Mouse (Mus musculus) forebrain, postnatal 0 days (tissue): Measurements from ENCODE around the gene Man1a. TPM values are rescaled to one million over a fixed set of nuclear protein-coding genes. Genes with fewer than 3 reads are reported as not detected.

ENCODE experiments used
- ATAC-seq: fragments of 200-750 bp; cut with Nextera tagmentation; 2 replicates; pipeline ENCODE4 v1.8.0; 2017; ENCODE audit warnings: mild to moderate bottlenecking, moderate library complexity
- DNase-seq: peaks from one replicate; pipeline ENCODE4 v3.0.0-alpha.2; 2015
- H3K27ac ChIP-seq: fragments of 300-500 bp; sonication (generic); 2 replicates; pipeline ENCODE4 v1.5.1; 2014; ENCODE audit warnings: low read depth, mild to moderate bottlenecking, antibody characterized with exemption, low read length, moderate library complexity, mixed read lengths
- H3K27me3 ChIP-seq: fragments of 300-500 bp; sonication (generic); 2 replicates; pipeline ENCODE4 v1.6.1; 2014; ENCODE audit warnings: mild to moderate bottlenecking, low read length, mixed read lengths; ENCODE audit not compliant: insufficient read depth
- H3K36me3 ChIP-seq: fragments of 300-500 bp; sonication (generic); 2 replicates; pipeline ENCODE4 v1.6.1; 2014; ENCODE audit warnings: mild to moderate bottlenecking, moderate library complexity; ENCODE audit not compliant: insufficient read depth
- H3K4me1 ChIP-seq: fragments of 300-500 bp; sonication (generic); 2 replicates; pipeline ENCODE4 v1.6.1; 2014; ENCODE audit warnings: antibody characterized with exemption; ENCODE audit not compliant: insufficient read depth
- H3K4me2 ChIP-seq: fragments of 300-500 bp; sonication (generic); 2 replicates; pipeline ENCODE4 v1.6.1; 2014; ENCODE audit warnings: low read depth, mild to moderate bottlenecking, moderate library complexity
- H3K4me3 ChIP-seq: fragments of 300-500 bp; sonication (generic); 2 replicates; pipeline ENCODE4 v1.5.1; 2014; ENCODE audit warnings: low read depth, low read length, mixed read lengths
- H3K9ac ChIP-seq: fragments of 300-500 bp; sonication (generic); 2 replicates; pipeline ENCODE4 v1.6.1; 2014; ENCODE audit warnings: mild to moderate bottlenecking
- H3K9me3 ChIP-seq: fragments of 300-500 bp; sonication (generic); 2 replicates; pipeline ENCODE4 v1.6.1; 2016; ENCODE audit warnings: low read length
- CTCF ChIP-seq: sonication (generic); IDR thresholded peaks from 2 replicates; pipeline ENCODE4 v1.5.1; 2016; ENCODE audit warnings: antibody characterized with exemption, control low read depth, low read depth
- WGBS: fragments of 180-500 bp; shearing (Covaris S2); extraction: QIAGEN DNeasy Blood & Tissue Kit; methylation state at CpG from one replicate; pipeline ENCODE4 v1.1.7; 2014; 5-methylcytosine and 5-hydroxymethylcytosine counted together
- polyA plus RNA-seq: library from polyadenylated mRNA; unstranded; fragments of >200 nt; fragmentation: Nextera tagmentation; extraction: Ambion mirVana; gene quantifications from 2 replicates; pipeline ENCODE4 v1.2.1, GENCODE M21; 2015
- total RNA-seq: library from RNA; depleted of rRNA; stranded (reverse); fragments of >200 nt; gene quantifications from 2 replicates; pipeline ENCODE4 v1.2.3, GENCODE M21; 2014

The Man1a gene
- total and polyA plus RNA-seq, 2 experiments from 2014 or later = 4.7 to 25.4 TPM

DNA sequence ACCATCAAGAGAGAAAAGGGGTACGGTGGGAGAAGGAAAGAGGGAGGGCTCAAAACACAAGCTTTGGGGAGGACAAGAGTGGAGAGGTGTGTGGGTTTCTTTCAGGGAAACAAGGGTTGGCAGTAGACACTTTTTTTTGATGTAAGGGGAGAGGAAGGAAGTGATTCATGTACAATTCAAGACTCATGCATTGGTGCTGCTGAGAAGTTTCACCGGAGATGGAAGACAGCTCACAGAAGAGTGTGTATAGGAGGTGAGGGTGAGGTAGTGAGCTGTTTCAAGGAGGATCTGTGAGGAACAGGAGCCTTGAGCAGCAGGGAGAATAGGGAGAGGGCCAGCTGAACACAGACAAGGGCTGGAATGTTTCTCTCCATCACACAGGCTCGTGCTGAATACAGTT is 116.7 kb downstream of the Man1a start:
- Histone ChIP-seq H3K9me3 (no peaks in the 10 kb centered on the region), H3K4me3 (no peak overlapping the region), H3K27ac (no peak overlapping the region), H3K4me1 (no peaks in the 10 kb centered on the region), H3K27me3 (no peaks in the 10 kb centered on the region), H3K36me3 (no peaks in the 10 kb centered on the region), H3K9ac (no peak overlapping the region), H3K4me2 (no peak overlapping the region)
- WGBS = 77% methylated on average over 3 of the region's 3 CpGs
- DNase-seq = no peak
- ATAC-seq = no peak
- TF ChIP-seq CTCF = no peak

DNA sequence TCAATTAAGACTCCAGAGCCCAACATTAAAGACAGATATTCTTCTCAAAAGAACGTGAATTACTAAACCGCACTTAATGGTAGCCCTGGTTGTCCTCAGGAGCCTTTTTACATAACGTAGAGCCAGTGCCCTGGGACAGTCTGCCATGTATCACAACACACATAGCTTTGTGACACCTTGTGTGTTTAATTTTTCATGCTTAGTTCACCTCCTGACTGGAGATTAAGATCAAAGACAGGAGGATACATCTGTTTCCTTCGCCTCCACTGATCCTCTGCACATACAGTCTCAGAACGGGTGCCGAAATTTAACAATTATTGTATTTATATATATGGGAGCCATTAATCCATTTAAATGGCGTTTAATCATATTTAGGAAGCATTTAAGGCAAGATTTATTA is 134.8 kb downstream of the Man1a start:
- ATAC-seq (no peak), DNase-seq (no peak)
- Histone ChIP-seq H3K27me3 (no peaks in the 10 kb centered on the region), H3K9me3 (no peaks in the 10 kb centered on the region), H3K36me3 (no peaks in the 10 kb centered on the region), H3K4me1 (no peaks in the 10 kb centered on the region), H3K9ac (no peak overlapping the region), H3K4me2 (no peak overlapping the region), H3K4me3 (no peak overlapping the region), H3K27ac (no peak overlapping the region)
- TF ChIP-seq CTCF = no peak
- WGBS = 88% methylated on average over 7 of the region's 7 CpGs

- DNase-seq (no peak), ATAC-seq (no peak)
- no peaks in the 10 kb centered on the region for H3K27me3 ChIP-seq
- TF ChIP-seq CTCF = no peak
- no peak overlapping the region for H3K9ac ChIP-seq
- no peaks in the 10 kb centered on the region for H3K4me1 ChIP-seq
- H3K36me3 ChIP-seq = no peaks in the 10 kb centered on the region
- H3K27ac ChIP-seq = no peak overlapping the region
- no peaks in the 10 kb centered on the region for H3K9me3 ChIP-seq
- no peak overlapping the region for H3K4me2 ChIP-seq
- no peak overlapping the region for H3K4me3 ChIP-seq
- 81% methylated on average over 3 of the region's 3 CpGs for WGBS
These were observed 138.2 kb downstream of the Man1a start for GRCm38 (mm10) chr10:53938199-53938598.

GRCm38 (mm10) chr10:53936078-53936477 is 140.3 kb downstream of the Man1a start:
- no peaks in the 10 kb centered on the region for H3K36me3 ChIP-seq
- H3K4me1 ChIP-seq = no peaks in the 10 kb centered on the region
- no peaks in the 10 kb centered on the region for H3K27me3 ChIP-seq
- TF ChIP-seq CTCF = no peak
- no peak overlapping the region for H3K9ac ChIP-seq
- no peak for DNase-seq
- H3K4me3 ChIP-seq = no peak overlapping the region
- H3K9me3 ChIP-seq = no peaks in the 10 kb centered on the region
- H3K27ac ChIP-seq = no peak overlapping the region
- no peak for ATAC-seq
- no peak overlapping the region for H3K4me2 ChIP-seq
- 89% methylated on average over 3 of the region's 3 CpGs for WGBS

DNA sequence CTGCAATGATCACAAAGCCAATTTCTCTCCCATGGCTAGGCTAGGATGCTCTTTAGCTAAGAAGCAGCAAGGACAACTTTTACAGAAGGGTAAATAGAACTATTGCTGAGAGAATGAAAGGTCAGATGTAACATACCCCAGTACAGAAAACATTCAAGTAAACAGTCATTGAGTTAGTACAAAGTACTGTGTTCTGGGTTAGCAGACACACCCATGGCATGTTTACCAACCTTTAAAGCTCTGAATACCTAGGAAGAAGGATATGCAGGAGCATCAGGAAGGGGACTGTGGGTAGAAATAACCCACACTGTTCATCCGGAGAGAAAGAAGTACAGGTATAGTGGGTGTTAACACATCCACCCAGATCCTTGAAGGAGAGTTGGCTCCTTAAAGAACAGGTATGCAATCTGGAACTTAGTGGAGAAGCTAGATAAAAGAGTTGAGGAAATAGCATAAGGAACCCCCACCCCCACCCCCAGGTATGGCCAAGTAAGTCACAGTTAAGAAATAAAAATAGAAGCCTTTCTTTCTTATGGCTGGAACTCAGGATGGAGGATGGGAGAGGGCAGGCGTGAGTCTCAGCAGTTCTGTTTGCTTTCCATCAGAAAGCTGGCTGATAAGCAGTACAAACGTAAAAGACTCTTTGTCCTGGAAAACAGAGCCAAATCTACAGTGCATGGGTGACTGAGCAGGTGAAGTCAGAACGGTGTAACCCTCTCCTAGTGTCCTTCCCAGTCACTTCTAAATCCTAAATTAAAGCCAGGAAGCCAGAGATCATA is 146.5 kb downstream of the Man1a start:
- ATAC-seq (no peak), DNase-seq (no peak)
- no peaks in the 10 kb centered on the region for H3K4me1 ChIP-seq
- WGBS = 67% methylated on average over 4 of the region's 4 CpGs
- H3K27ac ChIP-seq = no peak overlapping the region
- H3K27me3 ChIP-seq = no peaks in the 10 kb centered on the region
- H3K4me2 ChIP-seq = no peak overlapping the region
- H3K9ac ChIP-seq = no peak overlapping the region
- H3K9me3 ChIP-seq = no peaks in the 10 kb centered on the region
- H3K36me3 ChIP-seq = no peaks in the 10 kb centered on the region
- TF ChIP-seq CTCF = no peak
- no peak overlapping the region for H3K4me3 ChIP-seq

DNA sequence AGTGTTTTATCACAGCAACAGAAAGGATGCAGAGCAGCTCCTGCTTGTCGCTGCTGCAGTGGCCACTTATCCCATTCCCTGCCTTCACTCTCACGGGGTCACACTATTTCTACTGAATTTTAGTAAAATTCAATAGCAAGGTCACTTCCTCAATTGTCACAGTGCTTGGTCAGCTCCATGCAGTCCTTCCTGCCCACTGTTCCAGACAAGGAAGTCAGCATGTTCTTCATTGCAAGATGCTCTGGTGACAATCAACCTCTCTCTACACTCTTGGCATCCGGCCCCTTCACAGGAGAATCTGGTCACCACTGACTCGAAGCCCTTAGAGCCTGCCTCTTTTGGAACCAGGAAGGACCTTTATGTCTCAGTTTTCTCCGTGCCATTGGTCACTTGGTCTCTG is 148.5 kb downstream of the Man1a start:
- no peak for DNase-seq
- WGBS = 89% methylated on average over 5 of the region's 5 CpGs
- no peak for TF ChIP-seq CTCF
- H3K4me2 ChIP-seq = no peak overlapping the region
- no peak overlapping the region for H3K27ac ChIP-seq
- H3K27me3 ChIP-seq = no peaks in the 10 kb centered on the region
- no peaks in the 10 kb centered on the region for H3K36me3 ChIP-seq
- no peak overlapping the region for H3K9ac ChIP-seq
- H3K4me3 ChIP-seq = no peak overlapping the region
- H3K9me3 ChIP-seq = no peaks in the 10 kb centered on the region
- no peak for ATAC-seq
- no peaks in the 10 kb centered on the region for H3K4me1 ChIP-seq

GRCm38 (mm10) chr10:53925456-53925855 is 151.0 kb downstream of the Man1a start:
- Histone ChIP-seq H3K9ac (no peak overlapping the region), H3K4me2 (no peak overlapping the region), H3K4me1 (no peaks in the 10 kb centered on the region), H3K9me3 (no peaks in the 10 kb centered on the region), H3K36me3 (no peaks in the 10 kb centered on the region), H3K27me3 (no peaks in the 10 kb centered on the region), H3K27ac (no peak overlapping the region), H3K4me3 (no peak overlapping the region)
- DNase-seq (peak; percentile 68), ATAC-seq (peak; percentile 82)
- TF ChIP-seq CTCF = no peak
- WGBS = 53% methylated on average over 6 of the region's 6 CpGs
